In genomic region chr8:18345322-18345721, GRCm38 (mm10) we compare ENCODE assay signal across 8 mouse cellular contexts.
DNase-seq lines count a peak whose midpoint lies in the region; ATAC-seq and TF ChIP-seq lines count a peak whose summit lies in the region.

No protein-coding gene starts in this region.

- peak; percentile 74 for ATAC-seq in granulocyte monocyte progenitor cell, adult 5-6 weeks (replicated peaks; ENCODE audit: poor library complexity, severe bottlenecking)
- ATAC-seq in megakaryocyte-erythroid progenitor cell, adult 5-6 weeks (replicated peaks; ENCODE audit: low FRiP score, low TSS enrichment, poor library complexity, severe bottlenecking) = peak; percentile 73; the same call in 1 of the 2 replicates

- no peak overlapping the region for H3K4me3 ChIP-seq in gastrocnemius, adult 2 months

- H3K27ac ChIP-seq in gastrocnemius, adult 2 months = no peak overlapping the region

- intact Hi-C loops in gastrocnemius, adult 2 months (cut with DNase I) = no loop called here

- peak; percentile 42 for TF ChIP-seq CTCF in gastrocnemius, adult 2 months (IDR thresholded peaks at IDR 0.05)

- DNase-seq in gastrocnemius, adult 2 months = peak; percentile 20
- DNase-seq in gastrocnemius, adult 18-20 months (ENCODE audit: low spot score) = no peak
- peak; percentile 56 for DNase-seq in NIH3T3 (ENCODE audit: low read depth)
- peak; percentile 54 to 71 for DNase-seq in cerebellum, postnatal 25 days
- peak; percentile 59 for DNase-seq in layer of hippocampus, adult 11-12 months (ENCODE audit: low spot score)
- DNase-seq in right cerebral cortex, postnatal 36 days (ENCODE audit: low spot score in 2 of 2) = peak; percentile 9 to 29
